Mouse (Mus musculus) thymus, adult 2 months (tissue): ENCODE data around the gene Slc1a7. TPM values are rescaled to one million over a fixed set of nuclear protein-coding genes. Genes with fewer than 3 reads are reported as not detected.

Experiments used
- DNase-seq: peaks from one replicate; pipeline ENCODE4 v3.0.0; 2021
- H3K27ac ChIP-seq: fragments of 200-500 bp; 2 replicates; pipeline ENCODE4 v1.5.1; 2012; ENCODE audit warnings: low read length, control low read depth; ENCODE audit not compliant: control insufficient read depth, insufficient read depth
- H3K27me3 ChIP-seq: fragments of 200-500 bp; 2 replicates; pipeline ENCODE4 v1.6.1; 2012; ENCODE audit warnings: mild to moderate bottlenecking, low read length, moderate library complexity, mixed read lengths; ENCODE audit not compliant: control insufficient read depth, insufficient read depth
- H3K36me3 ChIP-seq: fragments of 200-500 bp; 2 replicates; pipeline ENCODE4 v1.6.1; 2012; ENCODE audit warnings: mild to moderate bottlenecking, low read length, moderate library complexity; ENCODE audit not compliant: control insufficient read depth, insufficient read depth
- H3K4me1 ChIP-seq: fragments of 200-500 bp; replicated peaks from 2 replicates; pipeline ENCODE4 v1.6.1; 2012; ENCODE audit warnings: low read length; ENCODE audit not compliant: control insufficient read depth, insufficient read depth
- H3K4me3 ChIP-seq: fragments of 200-500 bp; 2 replicates; pipeline ENCODE4 v1.5.1; 2012; ENCODE audit warnings: mild to moderate bottlenecking, low read length, control low read depth, moderate library complexity; ENCODE audit not compliant: control insufficient read depth, insufficient read depth
- CTCF ChIP-seq: fragments of 200-500 bp; IDR thresholded peaks from 2 replicates; pipeline ENCODE4 v1.5.1; 2012; ENCODE audit warnings: mild to moderate bottlenecking, control low read depth, low read length, moderate library complexity, borderline replicate concordance; ENCODE audit not compliant: control insufficient read depth, poor library complexity, insufficient read depth; ENCODE audit errors: extremely low read depth
- POLR2A ChIP-seq: fragments of 200-500 bp; IDR thresholded peaks from 2 replicates; pipeline ENCODE4 v1.6.1; 2012; ENCODE audit warnings: mild to moderate bottlenecking, low read length, control low read depth, moderate library complexity; ENCODE audit not compliant: control insufficient read depth, poor library complexity, insufficient read depth; ENCODE audit errors: extremely low read depth
- whole genome bisulfite sequencing: fragments of 180-500 bp; shearing (Covaris S2); methylation state at CpG from one replicate; pipeline ENCODE4 v1.1.7; 2018; 5-methylcytosine and 5-hydroxymethylcytosine counted together
- polyA plus RNA-seq: library from polyadenylated mRNA; depleted of rRNA; stranded (reverse); fragments of >200 nt; gene quantifications from 2 replicates; pipeline ENCODE4 v1.2.3, GENCODE M21; 2012

The Slc1a7 gene
- polyA plus RNA-seq, 1 experiment = 0.18 TPM

DNA sequence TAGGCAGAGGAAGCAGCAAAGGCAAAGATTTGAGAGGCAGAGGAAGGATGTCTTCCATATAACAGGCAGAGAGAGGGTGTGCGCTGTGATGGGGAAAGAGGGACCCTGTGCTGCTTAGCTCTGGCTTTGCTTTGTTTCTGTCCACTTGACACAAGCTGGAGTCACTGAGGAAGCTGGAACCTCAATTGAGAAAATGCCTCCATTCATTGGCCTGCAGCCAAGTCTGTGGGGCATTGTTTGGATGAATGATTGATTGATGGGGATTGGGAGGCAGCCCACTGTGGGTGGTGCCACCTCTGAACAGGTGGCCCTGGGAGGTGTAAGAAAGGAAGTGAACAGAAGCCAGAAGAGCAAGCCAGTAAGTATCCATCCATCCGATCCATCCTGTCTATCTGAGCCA, 5.3 kb upstream of the Slc1a7 start:
- DNase-seq = no peak
- TF ChIP-seq POLR2A (no peak), CTCF (no peak)
- no peaks in the 10 kb centered on the region for H3K36me3 ChIP-seq
- H3K4me3 ChIP-seq = no peak overlapping the region
- no peaks in the 10 kb centered on the region for H3K27me3 ChIP-seq
- H3K4me1 ChIP-seq = peaks cover 9% of the 10 kb centered on the region
- WGBS = 96% methylated on average over 2 of the region's 2 CpGs
- H3K27ac ChIP-seq = no peak overlapping the region

DNA sequence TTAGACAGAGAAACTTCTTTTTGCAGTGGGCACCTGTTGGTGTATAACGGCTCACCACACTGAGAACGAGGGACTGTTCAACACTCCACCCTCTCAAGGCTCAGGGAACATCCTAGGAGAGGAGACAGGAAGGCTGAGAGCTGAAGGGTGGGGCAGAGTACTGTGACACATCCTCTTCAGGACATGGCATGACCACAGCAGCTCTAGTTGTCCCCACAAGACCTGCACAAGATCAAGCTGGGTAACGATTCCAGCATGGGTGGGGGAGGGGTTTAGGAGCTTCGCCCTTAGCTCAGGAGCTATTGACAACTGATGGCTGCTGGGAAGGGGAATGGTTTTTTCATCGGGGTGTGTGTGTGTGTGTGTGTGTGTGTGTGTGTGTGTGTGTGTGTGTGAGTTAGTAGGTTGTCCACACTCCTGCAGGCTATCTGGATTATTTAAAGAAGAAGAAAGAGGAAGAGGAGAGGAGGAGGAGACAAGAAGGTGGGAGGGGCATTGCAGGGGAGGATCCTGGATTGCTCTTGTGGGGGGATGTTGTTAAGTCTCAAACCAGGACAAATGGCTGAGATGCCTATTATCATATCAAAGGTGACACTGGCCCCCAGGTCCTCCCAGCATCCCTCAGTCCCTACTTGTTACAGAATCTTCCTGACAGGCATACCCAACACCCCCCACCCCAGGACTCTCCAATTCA, 1.6 kb upstream of the Slc1a7 start:
- Histone ChIP-seq H3K4me3 (no peak overlapping the region), H3K27me3 (no peaks in the 10 kb centered on the region), H3K27ac (no peak overlapping the region), H3K4me1 (peaks cover 9% of the 10 kb centered on the region), H3K36me3 (no peaks in the 10 kb centered on the region)
- TF ChIP-seq CTCF (no peak), POLR2A (no peak)
- 15% methylated on average over 5 of the region's 5 CpGs for WGBS
- no peak for DNase-seq

DNA sequence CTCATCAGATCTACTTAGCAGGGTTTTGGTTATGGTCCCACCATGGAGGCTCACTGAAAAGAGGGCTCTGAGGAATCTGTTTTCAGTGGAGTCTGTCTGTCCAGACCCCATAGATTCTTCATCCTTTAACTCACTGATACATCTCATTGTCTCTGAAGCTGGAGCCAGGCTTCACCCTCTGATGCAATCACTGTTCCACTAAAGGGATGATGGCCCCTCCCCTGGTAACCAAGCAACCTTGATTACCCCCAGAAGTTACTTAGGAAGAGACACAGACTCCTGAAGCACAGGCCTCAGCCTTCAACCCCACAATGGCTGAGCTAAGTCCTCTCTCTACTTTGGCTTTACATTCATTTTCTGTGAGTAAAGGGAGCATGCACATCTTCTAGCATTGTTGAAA, 1.6 kb downstream of the Slc1a7 start:
- H3K27me3 ChIP-seq = no peaks in the 10 kb centered on the region
- DNase-seq = no peak
- H3K4me3 ChIP-seq = no peak overlapping the region
- no peaks in the 10 kb centered on the region for H3K36me3 ChIP-seq
- peaks cover 4% of the 10 kb centered on the region for H3K4me1 ChIP-seq
- no peak overlapping the region for H3K27ac ChIP-seq
- TF ChIP-seq POLR2A (no peak), CTCF (no peak)

DNA sequence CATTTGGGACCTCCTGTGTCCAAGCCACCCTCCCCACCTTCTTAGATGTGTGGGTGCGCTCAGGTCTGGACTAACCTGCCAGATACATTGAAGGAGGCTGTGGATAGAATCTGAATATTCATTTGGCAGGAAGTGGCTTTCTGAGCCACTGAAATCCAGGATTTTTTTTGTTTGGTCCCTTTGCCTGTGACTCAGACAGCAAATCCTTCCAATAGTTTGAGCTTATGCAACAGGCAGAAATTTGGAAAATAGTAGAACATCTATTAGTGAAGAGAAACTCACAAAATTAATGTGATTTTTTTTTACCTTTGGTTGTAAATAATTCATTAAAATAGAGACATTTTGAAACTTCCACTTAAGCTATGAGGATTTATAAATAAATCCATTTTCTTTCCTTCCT, 3.0 kb downstream of the Slc1a7 start:
- no peak overlapping the region for H3K4me3 ChIP-seq
- no peaks in the 10 kb centered on the region for H3K36me3 ChIP-seq
- no peak overlapping the region for H3K27ac ChIP-seq
- no peak for DNase-seq
- 97% methylated on average over 1 of the region's 1 CpGs for WGBS
- TF ChIP-seq CTCF (no peak), POLR2A (no peak)
- peaks cover 4% of the 10 kb centered on the region for H3K4me1 ChIP-seq
- no peaks in the 10 kb centered on the region for H3K27me3 ChIP-seq

DNA sequence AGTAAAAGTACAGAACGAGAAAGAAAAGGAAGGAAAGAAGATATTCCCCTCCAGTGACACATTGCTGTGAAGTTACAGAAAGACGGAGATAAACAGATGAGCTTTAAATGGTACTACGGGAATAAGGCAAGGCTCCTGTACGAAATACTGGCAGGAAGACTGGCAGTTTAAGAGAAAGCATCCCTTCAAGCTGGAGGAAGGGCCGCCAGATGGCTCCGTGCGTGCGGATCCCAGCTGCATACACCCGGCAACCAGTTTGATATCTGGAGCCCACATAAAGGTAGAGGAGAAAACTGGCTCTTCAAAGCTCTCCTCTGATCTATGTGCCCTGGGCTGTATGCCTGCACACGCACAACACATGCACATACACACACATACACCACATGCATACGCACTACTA, 6.4 kb downstream of the Slc1a7 start:
- 70% methylated on average over 11 of the region's 11 CpGs for WGBS
- no peak overlapping the region for H3K4me3 ChIP-seq
- no peak for DNase-seq
- no peaks in the 10 kb centered on the region for H3K4me1 ChIP-seq
- no peaks in the 10 kb centered on the region for H3K27me3 ChIP-seq
- H3K27ac ChIP-seq = no peak overlapping the region
- H3K36me3 ChIP-seq = no peaks in the 10 kb centered on the region
- no peak for TF ChIP-seq CTCF
- no peak for TF ChIP-seq POLR2A

DNA sequence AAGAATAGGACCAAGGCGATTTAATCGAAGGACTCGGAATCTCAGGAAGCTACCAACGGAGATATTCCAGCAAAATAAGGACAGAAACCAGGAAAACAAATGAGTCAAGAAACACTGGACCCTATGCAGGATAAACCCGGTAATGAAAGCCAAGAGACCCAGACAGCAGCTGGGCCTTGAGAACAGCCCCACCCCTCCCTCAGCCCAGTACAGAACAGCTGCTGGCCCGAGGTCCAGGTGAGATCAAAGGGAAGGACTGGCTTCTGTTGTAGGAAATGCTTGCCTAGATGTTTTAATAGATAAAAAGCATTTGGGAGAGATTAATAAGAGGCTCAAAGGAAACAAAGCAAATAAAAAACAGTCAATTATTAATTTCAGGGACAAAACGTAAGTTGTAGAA, 6.9 kb downstream of the Slc1a7 start:
- no peaks in the 10 kb centered on the region for H3K36me3 ChIP-seq
- DNase-seq = no peak

DNA sequence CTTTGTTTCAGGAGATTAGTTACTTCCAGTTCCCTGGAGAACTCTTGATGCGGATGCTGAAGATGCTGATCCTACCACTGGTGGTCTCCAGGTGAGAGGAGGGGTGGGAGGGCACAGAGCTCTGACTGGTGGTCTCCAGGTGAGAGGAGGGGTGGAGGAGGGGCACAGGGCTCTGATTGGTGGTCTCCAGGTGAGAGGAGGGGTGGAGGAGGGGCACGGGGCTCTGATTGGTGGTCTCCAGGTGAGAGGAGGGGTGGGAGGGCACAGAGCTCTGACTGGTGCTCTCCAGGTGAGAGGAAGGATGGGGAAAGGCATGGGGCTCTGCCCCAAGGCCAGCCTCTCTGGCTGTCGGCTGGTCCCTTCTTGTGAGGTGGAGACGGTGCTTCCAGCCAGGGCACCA, 9.5 kb downstream of the Slc1a7 start:
- H3K27me3 ChIP-seq = no peaks in the 10 kb centered on the region
- 79% methylated on average over 4 of the region's 4 CpGs for WGBS
- H3K27ac ChIP-seq = no peak overlapping the region
- no peak for DNase-seq
- no peak overlapping the region for H3K4me3 ChIP-seq
- no peaks in the 10 kb centered on the region for H3K4me1 ChIP-seq
- no peaks in the 10 kb centered on the region for H3K36me3 ChIP-seq
- TF ChIP-seq POLR2A (no peak), CTCF (no peak)

More for the DNA sequence above, 6.9 kb downstream of the Slc1a7 start:
- Histone ChIP-seq H3K27ac (no peak overlapping the region), H3K27me3 (no peaks in the 10 kb centered on the region), H3K4me3 (no peak overlapping the region), H3K4me1 (no peaks in the 10 kb centered on the region)
- TF ChIP-seq POLR2A (no peak), CTCF (no peak)
- WGBS = 83% methylated on average over 7 of the region's 7 CpGs
